Mouse (Mus musculus): Measurements from ENCODE around the gene Irs1. TPM values are rescaled to one million over a fixed set of nuclear protein-coding genes. Genes with fewer than 3 reads are reported as not detected.

Irs1 gene
- polyA plus RNA-seq, 1 experiment from 2014 or later = 11.5 TPM

GRCm38 (mm10) chr1:82189516-82189915, 101.7 kb downstream of the Irs1 start:
- H3K4me1 ChIP-seq (ENCODE audit: control insufficient read depth, insufficient read depth, low read length) = 0 out of 2 replicates have a peak, but pooled peaks cover 2% of the 10 kb centered on the region
- H3K9ac ChIP-seq (ENCODE audit: low read length) = no peak overlapping the region
- no peaks in the 10 kb centered on the region for H3K27me3 ChIP-seq (ENCODE audit: control insufficient read depth, insufficient read depth, low read length)
- no peaks in the 10 kb centered on the region for H3K36me3 ChIP-seq (ENCODE audit: control insufficient read depth, insufficient read depth, low read length)
- no peak overlapping the region for H3K4me3 ChIP-seq (ENCODE audit: low read depth, low read length)
- WGBS = 13% methylated on average over 3 of the region's 3 CpGs
- DNase-seq (ENCODE audit: low spot score) = peak; percentile 17
- peak; percentile 67; the same call in 1 of the 2 replicates for ATAC-seq (ENCODE audit: insufficient read depth, low FRiP score, low TSS enrichment)
- H3K27ac ChIP-seq (ENCODE audit: low read depth, low read length) = no peak overlapping the region
- no peaks in the 10 kb centered on the region for H3K9me3 ChIP-seq (ENCODE audit: control insufficient read depth, low read length)
- H3K4me2 ChIP-seq (ENCODE audit: low read depth) = no peak overlapping the region

- Histone ChIP-seq H3K27ac (ENCODE audit: low read depth, low read length) (no peak overlapping the region), H3K36me3 (ENCODE audit: control insufficient read depth, insufficient read depth, low read length) (no peaks in the 10 kb centered on the region), H3K4me3 (ENCODE audit: low read depth, low read length) (no peak overlapping the region), H3K4me1 (ENCODE audit: control insufficient read depth, insufficient read depth, low read length) (0 out of 2 replicates have a peak, but pooled peaks cover 2% of the 10 kb centered on the region), H3K4me2 (ENCODE audit: low read depth) (no peak overlapping the region), H3K9me3 (ENCODE audit: control insufficient read depth, low read length) (no peaks in the 10 kb centered on the region), H3K9ac (ENCODE audit: low read length) (no peak overlapping the region), H3K27me3 (ENCODE audit: control insufficient read depth, insufficient read depth, low read length) (no peaks in the 10 kb centered on the region)
- no peak for ATAC-seq (ENCODE audit: insufficient read depth, low FRiP score, low TSS enrichment)
- 78% methylated on average over 10 of the region's 10 CpGs for WGBS
- no peak for DNase-seq (ENCODE audit: low spot score)
Observed at GRCm38 (mm10) chr1:82188549-82189231, 102.5 kb downstream of the Irs1 start.

- DNase-seq (ENCODE audit: low spot score) (no peak), ATAC-seq (ENCODE audit: insufficient read depth, low FRiP score, low TSS enrichment) (no peak)
- 79% methylated on average over 8 of the region's 8 CpGs for WGBS
Observed at GRCm38 (mm10) chr1:82183913-82184442, 107.2 kb downstream of the Irs1 start.

More at GRCm38 (mm10) chr1:82183913-82184442, 107.2 kb downstream of the Irs1 start:
- Histone ChIP-seq H3K9ac (ENCODE audit: low read length) (no peak overlapping the region), H3K27me3 (ENCODE audit: control insufficient read depth, insufficient read depth, low read length) (no peaks in the 10 kb centered on the region), H3K4me1 (ENCODE audit: control insufficient read depth, insufficient read depth, low read length) (no peaks in the 10 kb centered on the region), H3K36me3 (ENCODE audit: control insufficient read depth, insufficient read depth, low read length) (no peaks in the 10 kb centered on the region), H3K9me3 (ENCODE audit: control insufficient read depth, low read length) (no peaks in the 10 kb centered on the region), H3K27ac (ENCODE audit: low read depth, low read length) (no peak overlapping the region), H3K4me3 (ENCODE audit: low read depth, low read length) (no peak overlapping the region), H3K4me2 (ENCODE audit: low read depth) (no peak overlapping the region)

Other genes with a start within 250 kb of the Irs1 start
- gene Gm9747, start 58.3 kb downstream of the Irs1 start, polyA plus RNA-seq (2014; fragmentation: Nextera tagmentation; extraction: Ambion mirVana) = 32.4 and 36.1 TPM in 2 replicates
- 7.9 and 10.3 TPM in 2 replicates for gene Rhbdd1, start 25.0 kb upstream of the Irs1 start, polyA plus RNA-seq (2014; fragmentation: Nextera tagmentation; extraction: Ambion mirVana)

Data from neural tube, embryonic 11.5 days (tissue).